Mouse (Mus musculus): ENCODE data around the gene Rnd2. TPM values are rescaled to one million over a fixed set of nuclear protein-coding genes. Genes with fewer than 3 reads are reported as not detected.
A peak's percentile ranks its signal among the peaks of the same experiment; 100 is the strongest.
"Not testable (repeated sequence)": the region's sequence is repeated elsewhere in the genome, so short reads cannot be mapped to it uniquely, and the experiment has no call there.

Rnd2 gene
- total RNA-seq, 2 experiments from 2014 or later, result 10.2 to 11.6 TPM

GRCm38 (mm10) chr11:101446860-101447259, 17.9 kb upstream of the Rnd2 start:
- DNase-seq, result not testable (repeated sequence)

GRCm38 (mm10) chr11:101447786-101448185, 17.0 kb upstream of the Rnd2 start:
- DNase-seq, result no peak

- DNase-seq, result peak; percentile 87 to 92
These were observed 16.5 kb upstream of the Rnd2 start, which contains the start of gene Ifi35 for GRCm38 (mm10) chr11:101448274-101448746. TSS of gene Ifi35 (plus strand) at chr11:101448407.

DNA sequence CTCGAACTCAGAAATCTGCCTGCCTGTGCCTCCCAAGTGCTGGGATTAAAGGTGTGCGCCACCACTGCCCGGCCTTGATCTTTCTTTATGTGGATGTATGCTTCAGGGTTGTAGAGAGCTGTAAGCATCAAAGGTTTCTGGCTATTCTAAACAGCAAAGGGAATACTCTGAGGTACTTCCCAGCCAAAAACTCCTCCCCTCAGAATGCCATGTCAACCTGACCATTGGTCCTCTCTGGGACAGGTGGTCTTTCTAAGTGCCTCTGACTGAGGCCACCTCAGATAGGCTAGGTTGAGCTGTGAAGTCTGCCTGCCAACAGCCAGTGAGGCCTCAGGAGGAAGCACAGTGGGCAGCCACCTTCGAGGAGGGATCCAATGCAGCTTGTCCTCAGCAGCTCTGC, 15.9 kb upstream of the Rnd2 start:
- peak in 1 of 2 experiments; percentile 25 for DNase-seq

GRCm38 (mm10) chr11:101449596-101449995, 15.2 kb upstream of the Rnd2 start:
- not testable (repeated sequence) for DNase-seq

- DNase-seq, result peak in 1 of 2 experiments; percentile 27
These were observed 14.4 kb upstream of the Rnd2 start for GRCm38 (mm10) chr11:101450394-101450793.

GRCm38 (mm10) chr11:101451536-101451935, 13.3 kb upstream of the Rnd2 start:
- DNase-seq, result no peak

DNA sequence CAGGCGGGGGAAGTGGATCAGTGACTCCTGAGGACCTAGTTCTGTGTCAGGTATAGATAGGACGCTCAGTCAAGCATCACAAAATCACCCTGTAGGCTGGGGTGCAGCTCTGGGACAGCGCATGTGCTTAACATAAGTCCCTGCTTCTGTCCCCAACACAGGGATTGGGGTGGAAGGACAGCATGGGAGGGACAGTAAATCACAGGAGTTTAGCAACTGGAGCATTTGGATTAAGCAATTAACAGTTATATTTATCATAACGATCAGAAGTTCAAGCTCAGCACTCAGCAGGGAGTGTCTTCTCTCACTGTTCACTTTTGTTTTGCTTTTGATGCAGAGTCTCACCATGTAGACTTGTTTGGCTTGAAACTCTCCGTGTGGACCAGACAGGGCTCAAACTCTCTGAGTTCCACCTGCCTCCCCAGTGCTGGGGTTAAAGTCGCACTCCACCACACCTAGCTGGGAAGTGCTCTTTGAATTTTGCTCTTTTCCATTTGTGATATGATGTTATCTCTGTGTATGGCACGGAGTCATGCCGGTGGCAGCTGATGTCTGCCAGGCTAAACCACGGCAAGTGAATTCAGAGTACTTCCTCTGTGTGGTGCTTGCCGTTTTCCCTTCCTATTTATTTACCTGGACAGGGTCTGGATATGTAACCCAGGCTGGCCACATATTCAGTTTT, 12.6 kb upstream of the Rnd2 start:
- DNase-seq, result no peak

DNA sequence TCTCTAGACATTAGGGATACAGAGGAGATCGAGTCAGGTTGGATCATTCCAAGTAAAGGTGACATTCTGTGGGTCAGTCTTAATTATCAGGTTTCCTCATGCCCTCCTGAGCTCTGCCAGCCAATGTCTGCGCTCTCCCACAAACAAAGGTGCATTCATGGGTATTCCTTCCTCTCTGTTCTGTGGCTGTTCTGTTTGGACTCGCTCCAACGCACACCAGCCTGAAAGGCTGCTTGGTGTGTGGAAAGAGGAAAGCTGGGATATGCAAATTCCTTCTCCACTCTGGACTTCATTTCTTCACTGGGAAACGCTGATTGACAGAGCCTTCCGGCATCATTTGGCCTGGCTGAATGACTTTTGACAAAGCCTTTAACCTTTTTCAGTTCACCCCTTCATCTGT, 10.1 kb upstream of the Rnd2 start:
- no peak for DNase-seq

DNA sequence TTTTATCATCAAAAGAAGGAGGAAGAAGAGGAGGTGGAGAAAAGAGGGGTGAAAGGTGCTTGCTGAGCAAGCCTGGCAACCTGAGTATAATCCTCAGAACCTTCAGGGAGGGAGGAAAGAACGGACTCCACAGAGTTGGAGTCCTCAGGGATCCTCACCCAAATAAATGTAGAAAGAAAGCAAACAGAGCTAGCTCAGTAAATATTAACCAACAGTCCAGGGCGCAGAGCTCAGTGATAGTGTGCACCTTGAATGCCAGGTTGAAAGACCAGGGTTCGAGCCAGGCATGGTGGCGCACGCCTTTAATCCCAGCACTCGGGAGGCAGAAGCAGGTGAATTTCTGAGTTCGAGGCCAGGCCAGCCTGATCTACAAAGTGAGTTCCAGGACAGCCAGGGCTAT, 9.2 kb upstream of the Rnd2 start:
- no peak for DNase-seq

DNA sequence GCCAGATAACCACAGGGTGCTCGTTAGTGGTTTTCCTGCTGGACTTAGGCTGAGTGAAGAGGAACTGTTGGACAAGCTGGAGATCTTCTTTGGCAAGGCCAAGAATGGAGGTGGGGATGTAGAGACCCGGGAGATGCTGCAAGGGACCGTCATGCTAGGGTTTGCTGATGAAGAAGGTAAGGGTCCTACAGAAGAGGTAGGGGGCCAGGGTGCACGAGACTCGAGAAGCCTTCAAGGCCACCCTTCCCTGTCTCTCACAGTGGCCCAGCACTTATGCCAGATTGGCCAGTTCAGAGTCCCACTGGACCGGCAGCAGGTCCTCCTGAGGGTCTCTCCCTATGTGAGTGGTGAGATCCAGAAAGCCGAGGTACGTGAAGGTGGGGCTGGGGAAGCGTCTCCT, 7.2 kb upstream of the Rnd2 start:
- no peak for DNase-seq

DNA sequence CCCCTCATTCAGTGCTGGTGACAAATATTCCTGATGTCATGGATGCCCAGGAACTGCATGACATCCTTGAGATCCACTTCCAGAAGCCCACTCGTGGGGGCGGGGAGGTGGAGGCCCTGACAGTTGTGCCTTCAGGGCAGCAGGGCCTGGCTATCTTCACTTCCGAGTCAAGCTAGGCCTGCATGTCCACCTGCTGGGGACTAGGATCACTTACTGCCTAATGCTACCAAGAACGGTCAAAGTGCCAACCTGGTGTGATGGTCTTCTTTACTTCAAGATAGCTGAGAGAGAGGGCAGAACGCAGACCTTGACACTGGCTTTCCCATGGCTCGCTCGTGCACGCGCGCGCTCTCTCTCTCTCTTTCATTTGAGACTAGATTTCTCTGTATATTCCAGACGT, 6.6 kb upstream of the Rnd2 start:
- no peak for DNase-seq

GRCm38 (mm10) chr11:101459716-101460115, 5.1 kb upstream of the Rnd2 start:
- peak; percentile 44 to 72 for DNase-seq

DNA sequence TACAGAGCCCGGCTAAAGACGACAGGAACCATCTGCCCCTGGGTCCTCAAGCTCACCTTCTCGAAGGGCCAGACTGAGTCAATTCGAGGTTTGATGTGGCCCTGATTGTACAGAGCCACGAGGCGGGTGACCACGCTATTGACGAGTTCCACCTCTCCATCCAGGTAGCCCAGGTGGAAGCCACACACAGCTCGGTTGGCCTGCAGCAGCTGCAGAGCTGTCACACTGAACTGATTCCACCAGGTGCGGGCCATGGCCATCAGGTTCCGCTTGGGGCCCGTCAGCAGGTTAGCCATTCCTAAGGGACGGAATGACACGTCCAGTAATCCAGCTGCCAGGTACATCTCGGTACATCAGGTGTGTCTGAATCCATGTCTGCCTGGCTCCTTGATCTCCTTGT, 4.5 kb upstream of the Rnd2 start:
- no peak for DNase-seq

DNA sequence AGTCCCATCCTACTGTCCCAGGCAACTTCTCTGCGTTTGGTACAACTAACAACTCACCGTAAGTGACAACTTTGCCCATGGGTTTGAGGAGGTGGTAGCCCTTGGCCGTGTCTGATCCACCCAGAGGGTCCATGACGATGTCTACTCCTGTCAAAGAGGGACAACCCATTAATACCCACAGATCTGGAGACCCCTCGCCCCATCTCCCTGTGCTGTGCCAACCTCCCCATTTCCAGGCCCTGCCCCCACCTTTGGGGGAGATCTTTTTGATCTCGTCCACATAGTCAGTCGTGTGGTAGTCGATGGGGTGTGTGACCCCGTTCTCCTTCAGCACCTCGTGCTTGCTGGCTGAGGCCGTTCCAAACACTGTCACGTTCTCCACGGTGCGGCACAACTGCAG, 2.7 kb upstream of the Rnd2 start:
- no peak for DNase-seq

- DNase-seq, result no peak
These were observed 2.0 kb upstream of the Rnd2 start for GRCm38 (mm10) chr11:101462583-101463440.

DNA sequence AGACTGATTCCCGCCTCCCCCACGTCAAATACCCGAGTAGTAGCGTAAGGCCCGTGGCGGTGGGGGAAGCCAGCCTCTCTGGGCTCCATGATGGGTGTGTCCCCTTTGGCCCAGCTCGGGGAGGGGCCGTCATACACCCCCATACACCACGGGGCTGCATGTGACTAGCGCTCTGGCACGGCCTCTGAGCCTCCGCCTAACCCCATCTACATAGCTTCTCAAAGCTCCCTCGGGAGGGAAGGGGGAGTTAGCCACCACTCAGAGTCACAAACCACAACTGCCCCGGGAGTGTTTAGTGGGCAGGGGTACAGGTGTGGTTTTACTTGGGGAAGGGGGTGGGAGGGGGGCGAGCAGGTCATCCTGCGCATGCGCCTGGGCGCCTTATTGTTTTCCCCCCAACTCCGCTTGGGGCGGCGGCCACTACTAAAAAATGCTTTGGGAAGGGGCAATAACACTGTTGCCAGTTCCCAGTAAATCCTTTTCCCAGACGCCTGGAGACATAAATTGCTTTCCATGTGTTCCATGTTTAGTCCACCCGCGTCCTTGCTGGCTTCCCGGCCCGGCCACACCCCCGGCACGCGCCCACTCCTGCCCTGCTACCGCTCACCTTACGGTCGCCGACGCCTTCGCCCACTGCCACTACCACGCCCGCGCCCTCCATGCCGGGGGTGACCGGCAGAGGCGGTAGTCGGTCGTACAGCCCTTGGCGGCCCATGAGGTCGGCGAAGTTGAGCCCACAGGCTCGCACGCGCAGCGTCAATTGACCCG, 486 bp downstream of the Rnd2 start:
- peak; percentile 70 to 84 for DNase-seq

DNA sequence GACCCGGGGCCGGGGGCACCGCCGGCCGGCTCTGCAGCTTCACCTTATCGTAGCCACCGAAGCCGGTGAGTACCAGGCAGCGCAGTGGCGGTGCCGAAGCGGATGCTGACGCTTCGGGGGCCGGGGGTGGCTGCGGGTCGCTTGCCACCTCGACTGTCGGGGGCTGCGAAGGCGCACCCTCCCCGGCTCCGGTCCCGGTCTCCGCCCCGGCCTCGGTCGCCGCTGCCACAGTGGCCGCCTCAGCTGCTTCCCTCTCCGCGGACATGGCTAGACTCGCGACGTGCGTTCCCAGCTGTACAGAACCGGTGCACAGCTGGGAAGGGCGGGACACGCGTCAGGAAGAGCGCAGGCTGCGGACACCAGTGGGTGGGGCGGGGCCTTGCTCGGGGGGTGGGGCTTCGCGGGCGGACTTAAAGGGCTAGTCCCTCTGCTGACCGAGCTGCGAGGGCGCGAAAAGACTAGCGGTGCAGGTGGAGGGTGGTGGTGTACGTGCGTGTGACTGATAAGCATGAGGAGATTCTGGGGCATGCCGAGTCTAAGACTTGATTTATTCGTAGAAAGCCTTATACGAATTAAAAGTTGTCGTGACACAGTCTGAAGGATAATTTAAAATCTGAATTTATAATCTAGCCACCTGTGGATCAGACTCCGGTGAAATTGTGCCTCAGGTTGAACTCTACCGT, 1.2 kb downstream of the Rnd2 start, which contains the start of gene Vat1:
Vat1 (minus strand) TSS at position 362 of the 683 bp plus-strand sequence.
- DNase-seq, result peak; percentile 83 to 91

DNA sequence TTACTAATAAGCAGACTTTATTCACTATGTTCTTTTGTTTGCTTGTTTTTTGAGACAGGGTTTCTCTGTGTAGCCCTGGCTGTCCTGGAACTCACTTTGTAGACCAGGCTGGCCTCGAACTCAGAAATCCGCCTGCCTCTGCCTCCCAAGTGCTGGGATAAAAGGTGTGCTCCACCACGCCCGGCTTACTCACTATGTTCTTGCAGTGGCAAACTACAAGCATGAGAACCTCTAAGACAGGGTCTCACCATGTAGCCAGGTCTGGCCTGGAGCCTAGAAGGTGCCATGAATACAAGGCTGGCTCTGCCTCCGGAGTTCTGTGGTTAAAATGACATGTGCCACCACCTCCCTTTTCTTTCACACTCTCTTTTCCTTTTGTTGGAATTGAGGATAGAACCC, 1.8 kb downstream of the Rnd2 start:
- DNase-seq, result not testable (repeated sequence)

DNA sequence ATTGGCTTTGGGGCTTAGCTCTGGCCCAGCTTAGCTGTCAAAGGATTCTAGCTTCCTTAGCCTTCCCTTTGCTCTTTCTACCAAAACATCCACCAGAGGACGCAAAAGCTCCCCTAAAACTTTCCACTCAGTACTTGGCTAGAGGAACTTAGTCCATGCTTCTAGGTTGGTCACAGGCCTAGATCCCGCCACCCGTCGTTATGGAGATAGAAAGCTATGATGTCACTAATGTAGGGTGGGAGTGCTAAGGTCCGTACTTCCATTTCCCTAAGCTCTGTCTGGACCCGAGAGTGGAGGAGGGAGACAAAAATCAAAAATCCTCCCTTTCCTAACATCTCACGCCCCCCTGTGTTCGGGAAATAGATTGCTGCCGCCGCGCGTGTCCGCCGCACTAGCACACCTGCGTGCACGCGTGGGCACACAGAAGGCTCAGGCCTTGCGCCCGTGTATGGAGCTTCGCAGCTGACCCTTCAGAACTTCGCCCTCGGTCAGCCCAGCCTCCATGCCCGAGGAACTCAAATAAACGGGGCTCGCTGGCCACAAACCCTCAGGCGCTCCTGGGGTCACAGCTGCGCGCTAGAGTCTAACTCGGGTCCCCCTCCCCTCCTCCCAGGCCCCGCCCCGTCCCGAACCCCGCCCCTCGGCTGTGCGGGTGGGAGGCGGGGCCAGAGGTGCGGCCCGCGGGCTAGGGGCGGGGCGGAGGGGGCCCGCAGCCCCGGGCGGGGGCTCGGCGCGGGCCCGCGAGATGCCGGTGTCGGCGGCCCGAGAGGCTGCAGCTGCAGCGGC, 2.9 kb downstream of the Rnd2 start:
- peak; percentile 76 to 87 for DNase-seq

GRCm38 (mm10) chr11:101468263-101468688, 3.5 kb downstream of the Rnd2 start:
- DNase-seq, result no peak
